Mouse (Mus musculus): ENCODE data around the gene Hspe1. TPM values are rescaled to one million over a fixed set of nuclear protein-coding genes. Genes with fewer than 3 reads are reported as not detected.
"Not testable (repeated sequence)": the region's sequence is repeated elsewhere in the genome, so short reads cannot be mapped to it uniquely, and the experiment has no call there.

Gene Hspe1
- total and polyA plus RNA-seq, 2 experiments from 2014 or later: 85.5 to 263 TPM

DNA sequence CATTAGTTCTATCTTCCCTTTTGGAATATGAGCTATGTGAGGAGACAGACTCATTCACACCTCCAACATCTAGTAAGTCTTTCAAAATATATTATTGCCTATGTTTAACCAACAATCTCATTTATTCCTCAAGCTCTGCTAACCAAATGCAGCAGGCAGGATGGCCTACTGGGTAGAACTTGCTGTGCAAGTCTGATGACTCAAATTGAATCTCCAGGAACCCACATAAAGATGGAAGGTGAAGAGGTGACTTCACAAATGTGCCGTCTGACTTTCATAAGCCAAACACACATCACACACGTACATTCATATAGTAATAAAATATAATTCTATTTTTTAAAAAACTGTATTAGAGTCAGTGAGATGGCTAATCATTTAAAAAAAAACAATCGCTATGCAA lies 36.3 kb upstream of the Hspe1 start:
- Histone ChIP-seq H3K27me3 (ENCODE audit: insufficient read depth, low read length) (no peaks in the 10 kb centered on the region), H3K4me1 (ENCODE audit: insufficient read depth, low read length) (no peaks in the 10 kb centered on the region), H3K9me3 (ENCODE audit: low read length) (no peaks in the 10 kb centered on the region), H3K36me3 (ENCODE audit: insufficient read depth, low read length) (no peaks in the 10 kb centered on the region), H3K9ac (replicated peaks; ENCODE audit: low read length, poor library complexity, severe bottlenecking) (no peak overlapping the region; the same call in 1 of the 2 replicates), H3K27ac (ENCODE audit: low read depth, low read length) (peak overlapping the region; percentile 74; the same call in 1 of the 2 replicates), H3K4me3 (ENCODE audit: low read depth, low read length) (peak overlapping the region; percentile 85), H3K4me2 (ENCODE audit: low read depth, low read length, poor library complexity, severe bottlenecking) (peak overlapping the region; percentile 66)
- DNase-seq (ENCODE audit: low spot score) (no peak), ATAC-seq (ENCODE audit: low FRiP score) (no peak)
- no peak for TF ChIP-seq CTCF (IDR thresholded peaks at IDR 0.05)
- WGBS: 75% methylated on average over 3 of the region's 3 CpGs

DNA sequence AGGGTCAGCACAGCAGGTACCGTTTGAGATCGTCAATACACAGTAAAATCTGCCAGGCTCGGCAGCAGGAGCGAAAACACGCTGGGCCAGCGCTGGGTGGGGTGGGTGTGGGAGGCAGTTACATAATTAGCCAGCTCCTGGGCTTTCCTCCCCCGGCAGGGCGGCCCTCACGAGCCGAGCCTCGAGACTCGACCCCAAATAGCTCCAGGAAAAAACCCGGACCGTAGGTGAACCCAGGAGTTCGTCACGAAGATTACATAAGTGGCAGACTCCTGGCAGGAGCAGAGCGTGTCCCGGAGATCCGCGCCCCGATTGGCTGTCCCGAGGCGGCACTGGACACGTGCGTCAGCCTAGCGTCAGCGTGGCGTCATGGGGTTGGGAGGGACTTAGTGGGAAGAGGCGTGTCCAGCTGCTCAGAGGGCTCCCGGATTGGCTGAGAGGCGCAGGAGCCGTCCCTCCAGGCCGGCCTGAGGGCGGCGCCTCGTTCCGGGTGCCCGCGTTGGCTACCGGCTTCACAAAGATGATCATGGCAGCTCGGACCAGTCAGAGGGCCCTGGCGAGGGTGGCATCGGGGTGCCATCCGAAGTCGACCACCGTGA lies 35.5 kb upstream of the Hspe1 start, which contains the start of gene Coq10b:
TSS of gene Coq10b (plus strand) at position 416 of the 599 bp plus-strand sequence.
- ATAC-seq (ENCODE audit: low FRiP score) (peak; percentile 100), DNase-seq (ENCODE audit: low spot score) (peak; percentile 99)
- no peaks in the 10 kb centered on the region for H3K4me1 ChIP-seq (ENCODE audit: insufficient read depth, low read length)
- peak within 1 kb of the TSS; percentile 74 for H3K9ac ChIP-seq (replicated peaks; ENCODE audit: low read length, poor library complexity, severe bottlenecking)
- peak within 1 kb of the TSS; percentile 66 for H3K4me2 ChIP-seq (ENCODE audit: low read depth, low read length, poor library complexity, severe bottlenecking)
- H3K4me3 ChIP-seq (ENCODE audit: low read depth, low read length): peak within 1 kb of the TSS; percentile 85
- under 1% methylated on average over 40 of the region's 46 CpGs for WGBS
- peak; percentile 39; the same call in 1 of the 2 replicates for TF ChIP-seq CTCF (IDR thresholded peaks at IDR 0.05)
- peak within 1 kb of the TSS; percentile 74 for H3K27ac ChIP-seq (ENCODE audit: low read depth, low read length)
- H3K36me3 ChIP-seq (ENCODE audit: insufficient read depth, low read length): no peaks in the 10 kb centered on the region
- H3K27me3 ChIP-seq (ENCODE audit: insufficient read depth, low read length): no peaks in the 10 kb centered on the region
- H3K9me3 ChIP-seq (ENCODE audit: low read length): no peaks in the 10 kb centered on the region

DNA sequence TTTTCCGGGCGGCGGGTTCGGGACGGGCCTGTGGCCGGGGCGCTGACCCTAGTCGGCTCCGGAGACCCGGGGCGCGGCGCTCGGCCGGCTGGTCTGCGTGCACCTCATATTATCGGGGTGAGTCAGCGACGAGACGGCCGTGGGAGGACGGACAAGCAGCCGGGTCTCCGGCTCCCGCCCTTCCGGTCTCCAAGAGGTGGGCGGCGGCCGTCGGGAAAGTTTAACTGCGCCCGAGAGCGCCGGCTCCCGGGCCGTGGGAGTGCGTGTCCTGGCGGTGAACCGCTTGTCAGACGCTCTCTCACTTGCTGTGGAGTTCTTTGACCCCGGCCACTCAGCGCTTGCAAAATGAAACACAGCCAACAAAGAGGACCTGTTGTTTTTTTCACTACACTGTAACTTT lies 34.9 kb upstream of the Hspe1 start:
- no peaks in the 10 kb centered on the region for H3K27me3 ChIP-seq (ENCODE audit: insufficient read depth, low read length)
- peak overlapping the region; percentile 70 for H3K27ac ChIP-seq (ENCODE audit: low read depth, low read length)
- DNase-seq (ENCODE audit: low spot score) (peak; percentile 10), ATAC-seq (ENCODE audit: low FRiP score) (no peak)
- peak overlapping the region; percentile 66 for H3K4me2 ChIP-seq (ENCODE audit: low read depth, low read length, poor library complexity, severe bottlenecking)
- WGBS: under 1% methylated on average over 42 of the region's 42 CpGs
- peak overlapping the region; percentile 74 for H3K9ac ChIP-seq (replicated peaks; ENCODE audit: low read length, poor library complexity, severe bottlenecking)
- no peaks in the 10 kb centered on the region for H3K36me3 ChIP-seq (ENCODE audit: insufficient read depth, low read length)
- TF ChIP-seq CTCF (IDR thresholded peaks at IDR 0.05): 0 out of 2 replicates have a peak, but pooled peaks have one; percentile 4
- no peaks in the 10 kb centered on the region for H3K9me3 ChIP-seq (ENCODE audit: low read length)
- peak overlapping the region; percentile 85 for H3K4me3 ChIP-seq (ENCODE audit: low read depth, low read length)
- H3K4me1 ChIP-seq (ENCODE audit: insufficient read depth, low read length): no peaks in the 10 kb centered on the region

DNA sequence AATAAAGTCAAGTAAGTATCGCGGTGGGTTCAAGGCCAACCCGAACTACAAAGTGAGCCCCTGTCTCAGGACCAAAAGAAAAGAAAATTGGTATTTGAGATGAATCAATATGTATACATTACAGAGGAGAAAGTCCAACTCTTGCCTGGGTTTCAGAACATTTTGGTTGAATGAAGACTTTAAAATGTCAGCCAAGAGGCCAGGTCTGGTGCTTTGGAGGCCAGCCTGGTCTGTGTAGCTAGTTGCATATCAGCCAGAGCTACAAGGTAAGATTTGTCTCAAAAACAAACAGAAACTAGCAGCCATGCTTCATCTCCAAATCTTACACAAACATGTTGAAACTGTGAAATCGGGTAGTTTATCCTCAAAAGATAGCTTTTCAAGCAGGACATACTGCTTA lies 34.3 kb upstream of the Hspe1 start:
- no peak for TF ChIP-seq CTCF (IDR thresholded peaks at IDR 0.05)
- peak overlapping the region; percentile 85 for H3K4me3 ChIP-seq (ENCODE audit: low read depth, low read length)
- H3K4me1 ChIP-seq (ENCODE audit: insufficient read depth, low read length): no peaks in the 10 kb centered on the region
- WGBS: 75% methylated on average over 4 of the region's 4 CpGs
- H3K36me3 ChIP-seq (ENCODE audit: insufficient read depth, low read length): no peaks in the 10 kb centered on the region
- H3K27me3 ChIP-seq (ENCODE audit: insufficient read depth, low read length): no peaks in the 10 kb centered on the region
- peak overlapping the region; percentile 66 for H3K4me2 ChIP-seq (ENCODE audit: low read depth, low read length, poor library complexity, severe bottlenecking)
- no peaks in the 10 kb centered on the region for H3K9me3 ChIP-seq (ENCODE audit: low read length)
- DNase-seq (ENCODE audit: low spot score) (no peak), ATAC-seq (ENCODE audit: low FRiP score) (no peak)
- H3K27ac ChIP-seq (ENCODE audit: low read depth, low read length): no peak overlapping the region
- H3K9ac ChIP-seq (replicated peaks; ENCODE audit: low read length, poor library complexity, severe bottlenecking): peak overlapping the region; percentile 74; the same call in 1 of the 2 replicates

DNA sequence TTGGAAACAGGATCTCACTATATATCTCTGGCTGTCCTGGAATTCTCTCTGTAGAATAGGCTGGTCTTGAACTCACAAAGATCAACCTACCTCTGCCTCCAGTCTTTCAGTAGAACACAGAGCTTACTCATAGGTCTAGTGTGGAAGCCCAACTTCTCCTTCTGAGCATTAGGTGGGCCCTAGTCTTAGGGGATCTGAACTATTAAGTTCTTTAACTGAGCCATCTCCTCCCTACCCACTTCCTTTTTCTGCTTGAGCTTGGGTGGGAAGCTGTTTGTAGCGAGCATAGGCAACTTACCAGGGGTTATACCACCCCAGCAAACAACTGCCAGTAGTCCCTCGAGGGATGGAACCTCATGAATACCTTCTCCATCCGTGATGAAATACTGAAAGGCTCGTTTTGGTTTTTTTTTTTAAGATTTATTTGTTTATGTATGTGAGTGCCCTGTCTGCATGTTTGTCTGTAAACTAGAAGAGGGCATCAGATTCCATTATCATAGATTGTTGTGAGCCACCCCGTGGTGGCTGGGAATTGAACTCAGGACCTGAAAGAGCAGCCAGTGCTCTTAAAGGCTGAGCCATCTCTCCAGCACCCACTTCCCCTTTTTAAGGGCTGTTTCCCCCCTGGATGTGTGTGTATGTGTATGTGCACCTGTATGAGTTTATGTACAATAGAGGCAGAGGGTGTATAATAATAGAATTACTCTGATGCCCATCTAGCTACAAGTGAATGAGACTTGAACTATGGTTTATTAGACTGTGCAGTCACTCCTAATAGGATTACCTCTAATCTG lies 32.4 kb upstream of the Hspe1 start:
- H3K36me3 ChIP-seq (ENCODE audit: insufficient read depth, low read length): no peaks in the 10 kb centered on the region
- H3K27me3 ChIP-seq (ENCODE audit: insufficient read depth, low read length): no peaks in the 10 kb centered on the region
- TF ChIP-seq CTCF (IDR thresholded peaks at IDR 0.05): no peak
- no peak overlapping the region for H3K4me2 ChIP-seq (ENCODE audit: low read depth, low read length, poor library complexity, severe bottlenecking)
- no peaks in the 10 kb centered on the region for H3K4me1 ChIP-seq (ENCODE audit: insufficient read depth, low read length)
- H3K9ac ChIP-seq (replicated peaks; ENCODE audit: low read length, poor library complexity, severe bottlenecking): no peak overlapping the region
- H3K4me3 ChIP-seq (ENCODE audit: low read depth, low read length): no peak overlapping the region
- H3K9me3 ChIP-seq (ENCODE audit: low read length): no peaks in the 10 kb centered on the region
- DNase-seq (ENCODE audit: low spot score) (no peak), ATAC-seq (ENCODE audit: low FRiP score) (no peak)
- 79% methylated on average over 5 of the region's 5 CpGs for WGBS
- no peak overlapping the region for H3K27ac ChIP-seq (ENCODE audit: low read depth, low read length)

DNA sequence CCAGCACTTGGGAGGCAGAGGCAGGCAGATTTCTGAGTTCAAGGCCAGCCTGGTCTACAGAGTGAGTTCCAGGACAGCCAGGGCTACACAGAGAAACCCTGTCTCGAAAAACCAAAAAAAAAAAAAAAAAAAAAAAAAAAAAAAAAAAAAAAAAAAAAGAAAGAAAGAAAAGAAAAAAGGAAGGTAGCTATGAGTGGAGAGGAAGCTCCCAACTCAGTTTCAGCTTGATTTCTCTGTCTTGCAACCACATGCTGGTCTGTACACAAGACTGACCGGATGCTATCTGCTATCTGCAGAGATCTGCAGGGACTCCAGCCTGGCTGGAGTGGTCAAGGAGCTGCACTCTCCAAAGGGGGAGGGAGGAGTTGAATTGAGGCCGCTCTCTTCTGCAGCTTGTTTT lies 29.5 kb upstream of the Hspe1 start:
- WGBS: 87% methylated on average over 2 of the region's 3 CpGs
- not testable (repeated sequence) for DNase-seq (ENCODE audit: low spot score); ATAC-seq (ENCODE audit: low FRiP score); H3K9me3 ChIP-seq (ENCODE audit: low read length); H3K36me3 ChIP-seq (ENCODE audit: insufficient read depth, low read length); H3K4me2 ChIP-seq (ENCODE audit: low read depth, low read length, poor library complexity, severe bottlenecking); H3K4me1 ChIP-seq (ENCODE audit: insufficient read depth, low read length); H3K27me3 ChIP-seq (ENCODE audit: insufficient read depth, low read length); H3K9ac ChIP-seq (replicated peaks; ENCODE audit: low read length, poor library complexity, severe bottlenecking); H3K27ac ChIP-seq (ENCODE audit: low read depth, low read length); H3K4me3 ChIP-seq (ENCODE audit: low read depth, low read length)

All from midbrain, postnatal 0 days (tissue).